Mouse (Mus musculus): ENCODE measurements around the gene Tmbim6. TPM values are rescaled to one million over a fixed set of nuclear protein-coding genes. Genes with fewer than 3 reads are reported as not detected.
"Not testable (repeated sequence)": the region's sequence is repeated elsewhere in the genome, so short reads cannot be mapped to it uniquely, and the experiment has no call there.

The Tmbim6 gene
- total RNA-seq, 4 experiments from 2014 or later, result 442 to 837 (median 596) TPM

- DNase-seq, result no peak
Measured at GRCm38 (mm10) chr15:99384071-99384470, 8.6 kb upstream of the Tmbim6 start.

- DNase-seq, result not testable (repeated sequence)
Measured at GRCm38 (mm10) chr15:99386110-99386509, 6.6 kb upstream of the Tmbim6 start.

DNA sequence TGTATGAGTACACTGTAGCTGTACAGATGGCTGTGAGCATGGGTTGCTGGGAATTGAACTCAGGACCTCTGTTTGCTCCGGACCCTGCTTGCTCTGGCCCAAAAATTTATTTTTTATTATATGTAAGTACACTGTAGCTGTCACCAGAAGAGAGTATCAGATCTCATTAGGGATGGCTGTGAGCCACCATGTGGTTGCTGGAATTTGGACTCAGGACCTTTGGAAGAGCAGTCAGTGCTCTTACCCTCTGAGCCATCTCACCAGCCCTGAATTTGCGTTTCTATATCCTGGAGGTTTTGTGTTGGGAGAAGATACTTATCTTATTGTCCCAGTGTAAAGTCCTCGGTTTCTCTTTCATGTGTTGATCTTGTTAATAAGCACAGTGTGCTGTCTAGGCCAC, 5.9 kb upstream of the Tmbim6 start:
- DNase-seq, result no peak

GRCm38 (mm10) chr15:99387976-99388375, 4.7 kb upstream of the Tmbim6 start:
- no peak for DNase-seq

DNA sequence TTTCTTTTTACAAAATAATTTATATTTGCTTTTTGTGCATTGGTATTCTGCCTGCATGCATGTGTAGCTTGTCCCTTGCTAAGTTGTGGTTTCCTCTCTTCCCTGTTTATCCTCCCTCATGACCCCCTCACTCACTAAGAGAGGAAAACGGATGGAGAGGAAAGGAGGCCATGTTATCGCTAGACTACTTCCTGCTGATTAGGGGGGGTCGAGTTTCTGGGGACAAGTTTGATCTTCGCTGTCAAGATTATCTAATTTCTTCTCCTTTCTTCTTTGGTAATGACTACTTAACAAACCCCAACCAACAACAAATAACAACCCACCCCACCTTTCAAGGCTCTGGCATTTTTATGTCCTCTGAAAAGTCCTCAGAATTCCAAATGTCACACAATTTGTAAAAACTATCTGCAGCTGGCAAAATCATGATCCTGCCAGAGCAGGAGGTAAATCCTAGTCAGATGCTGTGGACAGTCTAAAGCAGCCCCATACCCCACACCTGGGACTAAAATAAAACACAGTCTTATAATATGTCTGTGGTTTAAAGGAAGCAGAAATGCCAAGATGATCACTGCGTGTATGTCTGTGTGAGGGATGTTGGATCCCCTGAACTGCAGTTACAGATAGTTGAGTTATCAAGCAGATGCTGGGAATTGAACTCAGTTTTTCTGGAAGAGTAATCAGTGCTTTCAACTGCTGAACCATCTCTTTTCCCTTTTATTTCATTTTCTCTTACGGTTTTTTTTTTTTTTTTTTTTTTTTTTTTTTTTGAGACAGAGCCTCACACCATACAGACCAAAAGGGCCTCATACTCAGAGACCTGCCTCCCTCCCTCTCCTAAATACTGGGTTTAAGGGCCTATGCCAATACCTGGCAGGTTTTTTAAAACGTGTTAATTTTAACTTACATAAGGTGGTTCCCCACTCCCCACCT, 1.9 kb upstream of the Tmbim6 start:
- DNase-seq, result no peak

- no peak for DNase-seq
Measured at GRCm38 (mm10) chr15:99391975-99392374, 707 bp upstream of the Tmbim6 start.

DNA sequence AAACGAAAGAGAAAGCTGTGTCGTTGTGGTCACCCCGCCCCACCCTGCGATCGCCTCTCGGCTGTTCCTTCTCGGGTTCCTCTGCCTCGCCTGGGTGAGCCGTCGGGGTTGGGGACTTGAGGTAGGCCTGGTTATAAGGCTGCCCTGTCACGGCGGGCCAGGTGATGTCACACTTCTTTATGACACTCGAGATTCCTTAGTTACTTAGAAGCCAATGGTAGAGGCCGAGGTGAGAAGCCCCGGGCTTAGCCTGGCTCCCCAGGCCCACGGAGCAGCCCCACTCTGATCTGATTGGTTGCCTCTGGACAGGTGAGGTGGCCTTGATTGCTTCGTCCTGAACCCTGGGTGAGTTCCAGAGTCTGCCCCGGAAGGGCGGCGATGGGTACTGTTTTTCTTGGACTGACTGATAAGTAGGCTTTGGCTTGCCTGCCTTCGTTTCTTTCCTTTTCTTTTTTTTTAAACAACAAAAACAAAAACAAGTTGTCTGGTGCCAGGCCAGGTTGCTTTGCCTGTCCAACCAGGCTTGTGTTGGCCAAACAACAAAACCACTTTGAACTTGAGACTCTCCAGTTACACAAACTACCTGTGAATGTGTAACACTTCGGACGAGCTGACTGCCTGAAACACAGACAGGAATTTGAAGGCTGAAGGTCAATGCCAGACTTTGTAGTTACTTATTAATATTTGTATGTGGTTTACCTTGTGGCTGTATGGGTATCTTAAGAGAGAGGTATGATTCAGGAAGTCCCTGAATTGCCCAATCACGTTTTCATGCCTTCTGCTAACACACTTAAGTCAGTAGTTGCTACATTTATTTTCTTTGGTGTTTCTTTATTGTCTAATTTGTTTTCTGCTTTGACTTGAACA, 937 bp downstream of the Tmbim6 start:
- peak; percentile 56 for DNase-seq

DNA sequence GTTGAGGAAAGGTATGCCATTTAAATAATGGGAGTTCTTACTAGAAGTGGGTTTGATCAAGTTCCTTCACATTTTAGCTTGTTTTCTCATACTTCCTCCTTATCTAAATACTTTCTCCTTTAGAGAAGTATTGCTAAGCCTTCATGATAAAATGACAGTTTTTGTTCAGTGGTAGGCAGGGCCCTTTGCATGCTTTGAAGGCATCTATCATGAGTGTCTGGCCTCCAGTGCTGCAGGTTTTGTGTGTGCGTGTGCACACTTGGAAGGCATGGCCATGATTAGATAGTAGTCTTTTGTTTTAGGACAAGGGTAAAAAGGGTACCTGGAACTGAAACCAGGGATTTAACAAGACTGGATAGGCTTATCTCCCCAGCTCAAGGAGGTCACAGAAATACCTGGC, 3.8 kb downstream of the Tmbim6 start:
- DNase-seq, result no peak

DNA sequence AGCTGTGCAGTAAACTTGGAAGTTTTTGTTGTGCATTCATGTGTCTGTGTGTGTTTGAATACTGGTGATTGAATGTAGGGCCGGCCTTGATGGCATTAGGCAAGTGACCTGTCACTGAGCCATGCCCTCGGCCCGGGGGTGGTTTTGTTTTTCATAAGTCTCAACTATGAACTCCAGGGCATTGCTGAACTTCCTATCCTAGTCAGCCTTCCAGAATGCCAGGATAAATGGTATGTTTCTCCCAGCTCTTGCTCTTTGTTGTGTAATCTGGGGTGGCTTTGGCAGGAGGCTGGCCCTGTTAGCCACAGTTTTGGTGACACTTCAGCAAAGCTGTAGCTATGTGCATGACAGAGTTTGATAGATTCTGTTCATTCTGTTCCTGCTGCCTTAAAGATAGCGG, 4.2 kb downstream of the Tmbim6 start:
- peak; percentile 82 for DNase-seq

DNA sequence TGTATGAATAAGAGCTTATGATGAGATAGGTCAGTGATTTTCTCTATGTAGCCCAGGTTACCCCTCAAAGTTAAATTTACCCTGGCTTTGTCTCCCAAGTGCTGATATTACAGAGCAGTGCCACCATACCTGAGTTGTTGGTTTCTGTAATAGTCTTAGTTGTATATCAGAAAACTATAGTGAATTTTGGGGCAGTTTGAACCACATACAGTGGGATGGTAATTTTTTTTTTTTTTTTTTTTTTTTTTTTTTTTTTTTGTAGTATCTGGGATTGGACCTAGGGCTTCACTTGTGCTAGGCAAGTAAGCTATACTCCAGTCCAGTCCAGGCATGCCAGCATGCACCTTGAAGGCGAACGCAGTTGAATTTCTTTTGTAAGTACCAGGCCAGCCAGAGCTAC, 4.9 kb downstream of the Tmbim6 start:
- no peak for DNase-seq

DNA sequence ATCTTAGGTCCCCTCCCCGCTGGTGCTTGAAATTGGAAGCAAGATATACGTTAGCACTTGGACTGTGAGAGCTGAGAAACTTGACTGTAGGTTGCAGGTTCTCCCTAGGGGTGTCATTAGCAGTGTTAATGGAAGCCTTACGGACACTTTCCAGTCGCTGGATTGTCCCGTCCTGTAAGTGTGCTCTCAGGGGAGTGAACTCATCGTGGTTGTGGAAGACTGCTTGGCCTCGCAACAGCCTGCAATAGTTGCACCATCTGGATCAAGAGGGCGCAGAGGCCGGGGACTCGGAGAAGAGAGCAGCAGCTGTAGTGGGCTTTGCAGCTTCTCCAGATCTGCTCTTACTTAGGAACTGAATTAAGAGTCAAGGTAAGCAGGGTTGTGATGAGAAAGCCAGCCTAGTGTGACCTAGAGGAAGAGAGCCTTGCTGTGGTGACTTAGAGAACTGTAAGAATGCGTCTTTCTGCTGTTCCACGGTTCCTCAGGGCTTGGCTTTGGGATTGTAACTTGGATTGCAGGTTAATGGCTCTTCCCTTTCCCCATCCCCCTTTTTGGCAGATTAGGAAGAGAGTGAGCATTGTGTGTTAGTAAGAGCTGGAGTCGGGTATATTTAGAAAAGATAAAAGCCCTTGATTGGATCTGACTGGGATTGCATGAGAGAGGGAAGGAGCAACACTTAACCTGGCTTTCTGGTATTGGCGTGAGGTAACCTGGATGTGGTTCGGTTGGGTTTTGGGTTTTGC, 7.0 kb downstream of the Tmbim6 start:
- no peak for DNase-seq

DNA sequence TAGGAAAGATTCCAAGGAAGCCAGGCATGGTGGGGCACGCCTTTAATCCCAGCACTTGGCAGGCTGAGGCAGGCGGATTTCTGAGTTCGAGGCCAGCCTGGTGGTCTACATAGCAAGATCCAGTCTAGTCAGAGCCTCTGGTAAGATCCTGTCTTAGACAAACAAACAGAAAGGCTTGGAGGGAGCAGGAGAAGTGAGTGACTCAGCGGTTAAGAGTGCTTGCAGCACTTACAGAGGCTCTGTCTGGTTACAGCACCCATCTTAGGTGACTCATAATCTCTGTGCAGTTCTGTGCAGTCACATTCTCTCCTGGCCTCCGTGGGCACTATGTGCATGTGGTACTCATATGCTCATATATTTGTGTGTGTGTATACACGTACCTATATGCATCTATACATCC, 7.9 kb downstream of the Tmbim6 start:
- DNase-seq, result no peak

DNA sequence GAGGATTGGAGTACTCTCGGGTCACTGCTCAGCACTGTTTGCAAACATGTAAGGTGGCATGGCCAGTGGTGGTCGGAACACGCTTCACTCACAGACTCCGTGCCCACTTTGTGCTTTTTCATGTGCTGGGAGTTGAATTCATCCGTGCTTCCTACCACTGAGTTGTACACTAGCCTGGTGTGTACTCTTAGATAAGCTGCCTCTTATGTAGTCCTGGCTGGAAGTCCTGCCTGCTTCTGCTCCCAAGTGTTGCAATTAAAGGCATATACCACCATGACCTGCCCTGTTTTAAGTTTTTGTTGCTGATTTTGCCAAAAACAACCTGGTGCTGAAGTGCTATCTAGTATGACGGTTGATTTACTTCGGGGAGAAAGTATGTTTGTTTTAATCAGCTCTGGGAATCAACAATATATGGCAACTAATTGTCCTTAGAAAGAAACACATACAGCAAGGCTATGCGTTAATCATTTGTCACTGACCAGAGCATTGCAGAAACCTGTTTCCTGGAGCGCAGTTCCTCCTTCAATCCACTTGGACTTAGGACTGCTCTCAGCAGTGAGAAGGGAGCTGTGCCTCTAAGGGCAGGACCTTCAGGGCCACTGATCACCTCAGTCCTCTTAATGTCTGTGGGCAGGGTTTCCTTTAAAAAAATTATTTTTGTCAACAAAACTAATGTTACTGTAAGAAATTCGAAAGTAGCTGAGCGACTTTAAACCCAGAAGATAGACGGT, 10.6 kb downstream of the Tmbim6 start:
- DNase-seq, result no peak

GRCm38 (mm10) chr15:99405150-99405549, 12.5 kb downstream of the Tmbim6 start:
- no peak for DNase-seq

DNA sequence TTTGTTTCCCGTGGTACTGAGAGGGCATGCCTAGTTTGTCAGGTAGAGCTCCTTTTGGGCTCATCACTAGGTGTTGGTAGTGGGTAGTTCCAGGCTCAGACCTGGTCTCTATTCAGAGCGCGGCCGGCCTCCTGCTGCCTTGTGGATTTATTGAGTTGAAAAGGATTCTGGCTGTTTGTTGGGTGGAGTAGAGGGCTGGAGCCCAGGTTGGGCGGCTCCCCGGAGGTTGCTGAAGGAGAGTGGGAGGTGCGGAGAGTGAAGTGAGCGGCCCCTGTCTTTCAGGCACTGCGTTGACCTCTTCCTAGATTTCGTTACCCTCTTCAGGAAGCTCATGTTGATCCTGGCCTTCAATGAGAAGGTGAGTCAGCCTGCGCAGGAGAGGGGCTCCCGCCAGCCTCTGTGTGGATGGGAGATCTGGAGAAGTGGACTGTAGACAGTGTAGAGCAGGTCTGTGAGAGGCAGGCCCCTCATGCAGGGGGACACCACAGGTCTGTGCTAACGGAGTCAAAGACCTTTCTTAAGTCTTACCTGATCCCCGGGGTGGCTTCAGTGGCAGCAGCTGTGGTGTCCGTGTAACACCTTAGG, 14.4 kb downstream of the Tmbim6 start:
- DNase-seq, result no peak

DNA sequence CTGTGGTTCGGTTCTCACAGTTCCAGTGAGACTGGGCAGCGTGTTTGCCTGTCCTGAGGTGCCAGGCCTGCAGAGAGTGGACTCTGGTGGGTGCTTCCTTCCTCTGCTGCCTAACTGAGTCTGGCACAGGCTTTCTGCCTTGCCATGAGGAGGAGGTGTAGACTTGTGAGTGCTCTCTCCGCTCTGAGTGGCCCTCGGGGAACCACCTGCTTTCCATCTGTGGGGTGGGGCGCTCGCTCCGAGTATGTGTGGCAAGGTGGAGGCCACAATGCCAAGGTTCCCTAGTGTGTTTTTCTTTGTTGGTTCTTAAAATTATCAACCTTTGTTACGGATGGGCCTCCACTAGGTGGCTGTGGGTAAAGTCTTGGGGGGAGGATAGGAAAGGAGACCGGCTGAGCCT, 16.2 kb downstream of the Tmbim6 start:
- no peak for DNase-seq

DNA sequence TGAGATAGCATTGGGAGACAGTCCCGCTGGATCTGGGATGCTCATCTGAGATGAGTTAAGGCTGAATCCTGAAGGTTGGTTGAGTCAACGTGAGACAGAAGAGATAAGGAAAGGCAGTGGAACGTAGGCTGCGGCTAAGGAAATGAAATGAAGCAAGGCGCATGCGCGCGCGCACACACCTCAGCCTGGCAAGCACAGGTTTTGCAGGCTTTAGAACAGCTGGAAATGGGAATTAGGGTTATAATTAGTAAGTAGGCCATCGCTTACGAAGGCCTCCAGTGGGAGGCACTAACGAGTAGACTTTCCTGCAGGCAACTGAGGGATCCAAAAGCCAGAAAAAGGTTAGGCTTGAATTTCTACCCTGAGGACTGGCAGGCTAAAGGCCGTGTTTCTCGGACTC, 19.1 kb downstream of the Tmbim6 start:
- no peak for DNase-seq

DNA sequence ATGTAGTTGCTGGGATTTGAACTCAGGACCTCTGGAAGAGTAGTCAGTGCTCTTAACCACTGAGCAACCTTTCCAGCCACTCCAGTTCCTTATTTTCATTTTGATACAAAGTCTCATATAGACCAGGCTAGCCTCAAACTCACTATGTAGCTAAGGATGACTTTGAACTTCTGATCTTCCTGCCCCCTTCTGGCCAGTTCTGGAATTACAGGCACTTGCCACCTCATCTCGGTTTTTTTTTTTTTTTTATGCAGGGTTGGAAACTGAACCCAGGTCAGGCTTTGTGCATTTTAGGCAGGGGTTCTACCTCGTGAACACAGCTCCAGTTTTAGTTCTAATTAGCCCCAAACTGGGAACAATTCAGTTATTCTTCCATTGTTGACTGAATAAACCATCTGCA, 23.1 kb downstream of the Tmbim6 start:
- no peak for DNase-seq

GRCm38 (mm10) chr15:99416348-99416882, 23.7 kb downstream of the Tmbim6 start:
- peak; percentile 55 for DNase-seq

DNA sequence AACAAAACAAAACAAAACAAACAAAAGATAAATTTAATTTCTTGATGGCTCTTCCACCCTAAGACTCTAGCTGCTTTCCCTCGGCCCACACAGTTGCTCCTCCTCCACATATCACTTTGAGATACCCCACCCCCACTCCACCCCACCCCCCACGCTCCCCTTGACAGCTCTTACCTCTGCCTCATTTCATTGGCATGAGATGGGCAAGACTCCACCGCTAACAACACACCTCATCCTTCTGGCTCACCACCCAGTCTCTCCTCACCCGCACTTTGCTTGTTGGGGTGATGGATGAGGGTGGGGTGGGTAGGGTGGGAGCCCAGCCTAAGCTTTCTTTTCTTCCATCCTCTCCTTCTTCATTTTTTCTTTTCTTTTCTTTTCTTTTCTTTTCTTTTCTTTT, 24.3 kb downstream of the Tmbim6 start:
- DNase-seq, result no peak

GRCm38 (mm10) chr15:99417692-99418271, 25.1 kb downstream of the Tmbim6 start:
- DNase-seq, result no peak

Measured in adrenal gland, adult 8-10 months (tissue).